Mouse (Mus musculus) lung, adult 2 months (tissue): ENCODE data around the gene BC048562.

Experiments used
- CTCF ChIP-seq: fragments of 200-500 bp; IDR thresholded peaks from 2 replicates; pipeline ENCODE4 v1.5.1; 2011; ENCODE audit warnings: mild to moderate bottlenecking, low read length, control low read depth; ENCODE audit not compliant: insufficient read depth
- POLR2A ChIP-seq: fragments of 200-500 bp; IDR thresholded peaks from 2 replicates; pipeline ENCODE4 v1.6.1; 2011; ENCODE audit warnings: low read depth, mild to moderate bottlenecking, control low read depth, low read length, borderline replicate concordance; ENCODE audit errors: extremely low read depth

GRCm38 (mm10) chr9:108452291-108452906 is 16.1 kb downstream of the BC048562 start:
- TF ChIP-seq POLR2A (0 out of 2 replicates have a peak, but pooled peaks have one; percentile 16), CTCF (peak; percentile 53)
